Mouse (Mus musculus): ENCODE data around the gene Dusp10. TPM values are rescaled to one million over a fixed set of nuclear protein-coding genes. Genes with fewer than 3 reads are reported as not detected.

Dusp10 gene
- total RNA-seq, 4 experiments from 2014 or later, result 7.9 to 26.6 (median 16.4) TPM

GRCm38 (mm10) chr1:184032682-184033389, 19.7 kb downstream of the Dusp10 start:
- no peak for DNase-seq

GRCm38 (mm10) chr1:184033390-184034010, 20.4 kb downstream of the Dusp10 start:
- peak; percentile 54 for DNase-seq

- peak; percentile 99 for DNase-seq
These were observed 21.0 kb downstream of the Dusp10 start, which contains the start of gene 1700056E22Rik for GRCm38 (mm10) chr1:184034011-184034557. Gene 1700056E22Rik (minus strand): TSS chr1:184034301.

DNA sequence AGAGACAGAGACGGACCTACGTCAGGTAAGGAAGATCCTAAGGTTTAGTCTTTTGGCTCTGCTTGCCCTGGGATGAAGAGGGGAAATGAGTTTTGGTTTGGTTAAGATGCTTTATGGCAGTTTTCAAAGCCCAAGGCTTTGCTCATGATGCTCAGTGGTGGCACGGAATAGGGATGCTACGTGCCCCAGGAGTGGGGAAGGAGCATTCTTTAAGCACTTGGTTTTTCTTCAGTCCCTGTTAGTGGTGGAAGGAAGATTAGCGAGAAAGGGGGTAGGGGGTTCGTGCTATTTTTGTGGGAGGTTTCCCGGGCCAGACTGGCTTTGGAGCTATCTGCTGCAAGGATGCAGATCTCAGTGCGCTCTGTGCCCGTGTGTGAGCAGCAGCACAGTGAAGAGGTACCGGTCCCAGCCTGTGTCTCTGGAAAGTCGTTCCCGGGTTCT, 21.7 kb downstream of the Dusp10 start:
- no peak for DNase-seq

DNA sequence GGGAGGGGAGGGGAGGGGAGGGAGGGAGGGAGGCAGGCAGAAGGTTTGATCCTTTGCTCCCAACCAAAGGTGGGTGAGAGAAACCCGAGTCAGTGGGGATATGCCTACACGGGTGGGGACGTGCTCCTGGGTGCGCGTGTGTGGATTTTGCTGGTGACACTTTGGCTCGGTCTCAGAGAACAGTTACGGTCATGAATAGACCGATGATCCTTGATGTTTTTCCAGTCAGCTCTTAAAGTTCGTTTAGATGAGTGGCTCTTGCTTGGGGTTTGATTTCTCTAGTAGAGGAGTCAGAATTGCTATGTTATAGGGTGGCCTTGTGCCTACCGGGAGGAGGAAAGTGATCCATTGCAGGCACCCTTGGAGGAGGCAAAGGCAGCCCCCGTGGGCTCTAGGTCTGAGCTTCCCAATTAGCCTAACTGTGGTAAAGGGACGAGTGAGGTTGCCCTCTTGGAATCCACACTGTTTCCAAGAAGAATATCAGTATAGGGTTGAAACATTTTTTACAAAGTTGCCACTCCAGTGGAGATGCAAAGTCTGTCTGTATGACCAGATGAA, 22.3 kb downstream of the Dusp10 start:
- DNase-seq, result no peak

- DNase-seq, result no peak
These were observed 24.7 kb downstream of the Dusp10 start for GRCm38 (mm10) chr1:184037802-184038201.

- DNase-seq, result no peak
These were observed 26.2 kb downstream of the Dusp10 start for GRCm38 (mm10) chr1:184039301-184039700.

DNA sequence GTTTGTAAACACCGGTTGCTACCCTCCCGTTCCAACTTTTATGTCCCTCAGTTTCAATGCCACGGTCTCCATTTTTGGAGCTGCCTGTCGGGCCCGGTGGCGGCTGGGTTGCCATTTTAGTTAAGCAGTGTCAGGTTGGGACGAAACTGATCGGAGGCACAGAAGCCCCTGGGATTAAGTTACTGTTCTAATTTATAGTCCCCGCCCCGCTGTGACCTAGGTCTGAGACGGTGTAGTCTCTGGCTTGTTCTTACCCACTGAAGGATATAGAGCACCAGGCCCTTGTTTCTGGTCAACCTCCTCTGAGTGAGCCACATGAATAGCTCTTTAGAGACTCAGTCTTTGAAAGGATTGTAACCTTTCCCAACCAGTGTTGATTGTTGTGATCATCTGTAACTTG, 27.1 kb downstream of the Dusp10 start:
- DNase-seq, result no peak

GRCm38 (mm10) chr1:184040906-184041305, 27.8 kb downstream of the Dusp10 start:
- DNase-seq, result no peak

- peak; percentile 73 for DNase-seq
These were observed 28.9 kb downstream of the Dusp10 start for GRCm38 (mm10) chr1:184041778-184042573.

DNA sequence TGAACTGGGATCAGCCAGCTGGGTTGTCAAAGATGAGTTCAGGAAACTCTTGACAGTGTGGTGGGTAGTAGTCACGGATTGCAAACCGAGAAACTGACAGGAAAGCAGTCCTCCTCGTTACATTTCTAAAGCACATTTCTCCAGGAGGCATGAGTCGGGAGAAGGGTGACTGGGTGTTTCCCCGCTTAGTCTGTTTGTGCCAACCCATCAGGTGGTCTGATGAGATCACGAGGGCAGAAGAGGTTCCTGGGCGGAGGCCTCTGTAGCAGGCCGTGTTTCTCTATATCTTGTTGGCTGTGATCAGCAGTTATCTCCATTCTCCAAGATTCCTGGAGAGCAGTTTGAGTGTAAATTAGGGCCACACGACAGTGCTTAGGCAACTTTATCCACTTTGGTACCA, 29.6 kb downstream of the Dusp10 start:
- no peak for DNase-seq

GRCm38 (mm10) chr1:184043391-184043790, 30.3 kb downstream of the Dusp10 start:
- no peak for DNase-seq

DNA sequence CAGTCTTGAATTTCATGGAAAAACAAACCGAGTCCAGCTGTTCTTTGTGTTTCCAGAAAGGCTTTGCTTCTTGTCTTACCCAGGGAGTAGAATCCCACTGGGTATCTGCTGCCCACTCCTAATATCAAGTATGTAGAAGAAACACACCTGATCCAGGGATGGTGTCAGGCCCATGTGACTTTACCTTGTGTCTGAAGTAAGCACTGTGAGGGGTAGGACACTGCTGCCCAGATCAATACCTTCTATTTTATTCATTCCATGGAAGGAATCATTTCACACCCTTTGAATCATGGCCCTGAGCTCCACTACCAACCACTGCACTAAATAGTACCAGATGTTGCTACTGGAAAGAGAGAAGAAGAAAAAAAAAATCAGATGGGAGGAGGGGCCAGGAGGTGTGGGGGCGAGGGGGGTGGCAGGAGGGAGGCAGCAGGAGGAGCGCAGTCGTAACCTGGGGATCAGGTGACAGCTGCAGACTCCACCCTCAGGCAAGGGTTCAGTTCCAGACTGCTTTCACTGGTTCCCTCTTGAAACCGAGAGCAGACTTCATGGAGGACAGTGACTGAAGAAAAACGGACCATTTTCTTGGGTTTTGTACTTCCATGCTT, 33.1 kb downstream of the Dusp10 start:
- DNase-seq, result no peak

DNA sequence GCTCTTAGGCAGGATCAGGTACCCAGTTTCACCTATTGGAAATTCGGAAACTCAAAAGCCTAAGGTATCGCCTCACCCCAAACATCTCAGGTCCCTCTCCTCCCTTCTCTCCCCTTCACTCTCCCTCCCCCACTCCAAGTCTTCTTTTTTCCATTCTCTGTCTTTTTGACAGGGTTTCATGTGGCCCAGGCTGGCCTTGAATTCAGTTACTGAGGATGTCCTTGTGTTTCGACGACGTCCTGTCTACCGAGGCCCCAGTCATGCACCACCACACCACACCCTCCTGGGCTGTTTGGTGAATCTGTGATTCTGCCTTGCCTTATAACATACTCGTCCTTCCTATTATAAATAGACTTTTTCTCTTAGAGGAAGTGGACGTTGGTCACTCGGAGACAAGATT, 34.7 kb downstream of the Dusp10 start:
- no peak for DNase-seq

- no peak for DNase-seq
These were observed 35.7 kb downstream of the Dusp10 start for GRCm38 (mm10) chr1:184048675-184049418.

DNA sequence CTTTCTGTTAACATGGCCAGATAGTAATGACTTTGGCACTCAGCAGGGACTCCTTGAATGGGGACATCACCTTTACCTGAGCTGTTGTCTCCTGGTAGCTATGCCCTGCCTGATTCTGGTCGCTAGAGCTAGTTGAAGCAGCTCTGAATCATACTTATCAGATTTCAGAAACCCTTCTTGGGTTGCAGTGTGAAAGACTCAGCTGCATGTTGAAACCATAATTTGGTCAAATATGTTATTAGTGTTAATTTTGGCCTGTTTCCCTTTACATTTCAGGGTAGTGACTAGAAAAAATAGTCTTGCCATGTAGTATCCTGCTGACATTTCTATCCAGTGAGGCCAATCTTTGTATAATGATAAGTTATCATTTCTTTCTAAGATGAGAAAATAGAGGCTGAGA, 38.2 kb downstream of the Dusp10 start:
- DNase-seq, result no peak

- DNase-seq, result peak; percentile 69
These were observed 38.7 kb downstream of the Dusp10 start for GRCm38 (mm10) chr1:184051824-184052223.

- DNase-seq, result no peak
These were observed 39.2 kb downstream of the Dusp10 start for GRCm38 (mm10) chr1:184052331-184052730.

- DNase-seq, result no peak
These were observed 40.0 kb downstream of the Dusp10 start for GRCm38 (mm10) chr1:184053141-184053540.

DNA sequence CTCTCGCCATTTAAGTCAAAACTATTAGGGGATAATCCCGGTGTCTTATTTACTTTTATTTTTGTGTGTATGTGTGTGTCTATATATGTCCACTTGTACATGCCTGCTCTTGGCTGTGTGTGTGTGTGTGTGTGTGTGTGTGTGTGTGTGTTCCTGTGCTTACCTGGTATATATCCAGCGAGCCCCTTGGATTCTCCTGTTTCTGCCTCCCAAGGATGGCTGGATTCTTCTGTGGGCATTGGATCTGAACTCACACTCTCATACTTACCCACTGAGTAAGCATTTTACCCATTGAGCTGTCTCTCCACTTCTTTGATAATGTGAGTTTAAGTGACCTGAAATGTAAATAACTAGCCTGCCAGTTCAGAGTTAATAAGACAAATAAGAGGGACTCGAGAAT, 40.6 kb downstream of the Dusp10 start:
- no peak for DNase-seq

GRCm38 (mm10) chr1:184054176-184054575, 41.1 kb downstream of the Dusp10 start:
- DNase-seq, result no peak

Measured in adrenal gland, adult 8-10 months (tissue).